Mouse (Mus musculus): ENCODE data around the gene Nrxn3.

Gene Nrxn3

GRCm38 (mm10) chr12:89558921-89559320 lies 836.2 kb downstream of the Nrxn3 start:
- no peak for DNase-seq

GRCm38 (mm10) chr12:89561989-89562565 lies 839.4 kb downstream of the Nrxn3 start:
- no peak for DNase-seq

- DNase-seq = no peak
Observed at GRCm38 (mm10) chr12:89568723-89569377, 846.2 kb downstream of the Nrxn3 start.

GRCm38 (mm10) chr12:89592459-89592858 lies 869.8 kb downstream of the Nrxn3 start:
- DNase-seq = no peak

- no peak for DNase-seq
Observed at GRCm38 (mm10) chr12:89613670-89614069, 891.0 kb downstream of the Nrxn3 start.

GRCm38 (mm10) chr12:89625746-89626145 lies 903.1 kb downstream of the Nrxn3 start:
- DNase-seq = no peak

GRCm38 (mm10) chr12:89640046-89640445 lies 917.4 kb downstream of the Nrxn3 start:
- no peak for DNase-seq

- no peak for DNase-seq
Observed at GRCm38 (mm10) chr12:89641460-89641859, 918.8 kb downstream of the Nrxn3 start.

- no peak for DNase-seq
Observed at GRCm38 (mm10) chr12:89653211-89653610, 930.5 kb downstream of the Nrxn3 start.

GRCm38 (mm10) chr12:89661219-89661618 lies 938.5 kb downstream of the Nrxn3 start:
- no peak for DNase-seq

GRCm38 (mm10) chr12:89668856-89669255 lies 946.2 kb downstream of the Nrxn3 start:
- DNase-seq = no peak

- DNase-seq = no peak
Observed at GRCm38 (mm10) chr12:89672819-89673218, 950.1 kb downstream of the Nrxn3 start.

GRCm38 (mm10) chr12:89685633-89686032 lies 963.0 kb downstream of the Nrxn3 start:
- no peak for DNase-seq

GRCm38 (mm10) chr12:89689086-89689485 lies 966.4 kb downstream of the Nrxn3 start:
- DNase-seq = no peak

- DNase-seq = no peak
Observed at GRCm38 (mm10) chr12:89699469-89699868, 976.8 kb downstream of the Nrxn3 start.

- no peak for DNase-seq
Observed at GRCm38 (mm10) chr12:89700937-89701458, 978.3 kb downstream of the Nrxn3 start.

GRCm38 (mm10) chr12:89702931-89703330 lies 980.3 kb downstream of the Nrxn3 start:
- DNase-seq = no peak

- DNase-seq = no peak
Observed at GRCm38 (mm10) chr12:89707913-89708312, 985.2 kb downstream of the Nrxn3 start.

GRCm38 (mm10) chr12:89710459-89710858 lies 987.8 kb downstream of the Nrxn3 start:
- DNase-seq = no peak

GRCm38 (mm10) chr12:89711791-89712190 lies 989.1 kb downstream of the Nrxn3 start:
- DNase-seq = no peak

- no peak for DNase-seq
Observed at GRCm38 (mm10) chr12:89719194-89720080, 996.8 kb downstream of the Nrxn3 start.

- no peak for DNase-seq
Observed at GRCm38 (mm10) chr12:89720945-89721344, 998.3 kb downstream of the Nrxn3 start.

GRCm38 (mm10) chr12:89722462-89722861 lies 999.8 kb downstream of the Nrxn3 start:
- DNase-seq = no peak

GRCm38 (mm10) chr12:89724048-89724447 lies 1001.4 kb downstream of the Nrxn3 start:
- no peak for DNase-seq

Measured in kidney, adult 18-20 months (tissue).